7 mouse cellular contexts compared by ENCODE assay signal in genomic region chr1:180794170-180794569, GRCm38 (mm10). TPM values are rescaled to one million over a fixed set of nuclear protein-coding genes. Genes with fewer than 3 reads are reported as not detected.
DNase-seq lines count a peak whose midpoint lies in the region; ATAC-seq lines count a peak whose summit lies in the region.

No protein-coding gene starts in this region.

- DNase-seq in urinary bladder, postnatal 14 days (ENCODE audit: low spot score), result peak; percentile 22
- DNase-seq in urinary bladder, adult 2 months (ENCODE audit: low spot score), result no peak
- peak; percentile 84 for DNase-seq in embryo, embryonic 10.5 days (ENCODE audit: low spot score)
- peak; percentile 75 for DNase-seq in hindbrain, embryonic 11.5 days (ENCODE audit: low spot score)
- DNase-seq in liver, embryonic 13.5 days, result no peak
- DNase-seq in retina, postnatal 7 days (ENCODE audit: low read depth, low spot score), result peak; percentile 63
- DNase-seq in right cerebral cortex, adult 2 months (ENCODE audit: low spot score in 2 of 2), result no peak

- ATAC-seq in hindbrain, embryonic 11.5 days (ENCODE audit: low FRiP score), result peak; percentile 74
- ATAC-seq in liver, embryonic 13.5 days (ENCODE audit: low read depth), result peak; percentile 63

- WGBS in hindbrain, embryonic 11.5 days, result under 1% methylated on average over 21 of the region's 21 CpGs
- WGBS in liver, embryonic 13.5 days (ENCODE audit: insufficient replicate concordance), result 6% methylated on average over 21 of the region's 21 CpGs

- peak overlapping the region; percentile 46 for H3K9ac ChIP-seq in hindbrain, embryonic 11.5 days (ENCODE audit: low read depth, low read length)
- H3K9ac ChIP-seq in liver, embryonic 13.5 days, result peak overlapping the region; percentile 50

- no peak overlapping the region for H3K27ac ChIP-seq in hindbrain, embryonic 11.5 days (ENCODE audit: low read depth, low read length)
- no peak overlapping the region for H3K27ac ChIP-seq in liver, embryonic 13.5 days

- peaks cover 4% of the 10 kb centered on the region; the same call in 1 of the 2 replicates for H3K4me1 ChIP-seq in hindbrain, embryonic 11.5 days (replicated peaks; ENCODE audit: control insufficient read depth, insufficient read depth, low read length)
- H3K4me1 ChIP-seq in liver, embryonic 13.5 days (replicated peaks), result peaks cover 15% of the 10 kb centered on the region

- peak overlapping the region; percentile 33 for H3K4me3 ChIP-seq in hindbrain, embryonic 11.5 days (ENCODE audit: low read depth, low read length)
- peak overlapping the region; percentile 46 for H3K4me3 ChIP-seq in liver, embryonic 13.5 days (replicated peaks)

- H3K9me3 ChIP-seq in hindbrain, embryonic 11.5 days (ENCODE audit: control insufficient read depth, low read length), result no peaks in the 10 kb centered on the region
- no peaks in the 10 kb centered on the region for H3K9me3 ChIP-seq in liver, embryonic 13.5 days (replicated peaks)

- H3K36me3 ChIP-seq in hindbrain, embryonic 11.5 days (ENCODE audit: control insufficient read depth, insufficient read depth, low read length), result no peaks in the 10 kb centered on the region
- no peaks in the 10 kb centered on the region for H3K36me3 ChIP-seq in liver, embryonic 13.5 days

- H3K4me2 ChIP-seq in hindbrain, embryonic 11.5 days (replicated peaks; ENCODE audit: low read depth, low read length), result peak overlapping the region; percentile 70
- H3K4me2 ChIP-seq in liver, embryonic 13.5 days, result peak overlapping the region; percentile 73

- no peaks in the 10 kb centered on the region for H3K27me3 ChIP-seq in hindbrain, embryonic 11.5 days (ENCODE audit: control insufficient read depth, insufficient read depth, low read length)
- peaks cover 24% of the 10 kb centered on the region for H3K27me3 ChIP-seq in liver, embryonic 13.5 days

RNA-seq across cellular contexts. Expression of gene H3f3a, which starts 19.6 kb away (rescaled TPM):
- polyA plus RNA-seq in urinary bladder, adult 2 months (2012; rRNA removed), result 810 and 870 TPM in 2 replicates
- polyA plus RNA-seq in hindbrain, embryonic 11.5 days (2014; fragmentation: Nextera tagmentation; extraction: Ambion mirVana), result 3,542 and 3,682 TPM in 2 replicates
- polyA plus RNA-seq in liver, embryonic 13.5 days (2015; fragmentation: Nextera tagmentation; extraction: Ambion mirVana), result 2,174 and 2,523 TPM in 2 replicates

RNA-seq across cellular contexts. Expression of gene Sde2, which starts 56.8 kb away (rescaled TPM):
- 18.3 and 19.0 TPM in 2 replicates for polyA plus RNA-seq in urinary bladder, adult 2 months (2012; rRNA removed)
- 33.8 and 34.7 TPM in 2 replicates for polyA plus RNA-seq in hindbrain, embryonic 11.5 days (2014; fragmentation: Nextera tagmentation; extraction: Ambion mirVana)
- polyA plus RNA-seq in liver, embryonic 13.5 days (2015; fragmentation: Nextera tagmentation; extraction: Ambion mirVana), result 25.1 and 29.7 TPM in 2 replicates

Comparison
In these comparisons a context has a peak if more than half of its experiments do, and no peak if none do; other contexts are left out.
1. DNase-seq: peak in urinary bladder, postnatal 14 days (single experiment), embryo, embryonic 10.5 days (single experiment), hindbrain, embryonic 11.5 days (single experiment) and retina, postnatal 7 days (single experiment); none in urinary bladder, adult 2 months (single experiment), liver, embryonic 13.5 days (single experiment) and right cerebral cortex, adult 2 months (0 of 2).